Mouse (Mus musculus) myocyte (in vitro differentiated cells): ENCODE data around the gene Trim37. TPM values are rescaled to one million over a fixed set of nuclear protein-coding genes. Genes with fewer than 3 reads are reported as not detected.
"Not testable (repeated sequence)": the region's sequence is repeated elsewhere in the genome, so short reads cannot be mapped to it uniquely, and the experiment has no call there.

ENCODE experiments used
- H3K27me3 ChIP-seq: one replicate; pipeline ENCODE4 v1.6.1; 2011; ENCODE audit not compliant: control insufficient read depth, insufficient read depth, insufficient read length
- H3K36me3 ChIP-seq: one replicate; pipeline ENCODE4 v1.6.1; 2011; ENCODE audit not compliant: control insufficient read depth, insufficient read depth
- H3K4me2 ChIP-seq: one replicate; pipeline ENCODE4 v1.6.1; 2011; ENCODE audit warnings: low read depth, control low read depth
- H3K4me3 ChIP-seq: one replicate; pipeline ENCODE4 v1.5.1; 2011; ENCODE audit warnings: mild to moderate bottlenecking, control low read depth, moderate library complexity
- H3K79me2 ChIP-seq: one replicate; pipeline ENCODE4 v1.6.1; 2011; ENCODE audit not compliant: control insufficient read depth, insufficient read depth
- H3ac ChIP-seq: one replicate; pipeline ENCODE4 v1.6.1; 2011; ENCODE audit not compliant: control insufficient read depth, insufficient read length
- CEBPB ChIP-seq: IDR thresholded peaks from 2 replicates; pipeline ENCODE4 v1.6.1; 2011; ENCODE audit warnings: mild to moderate bottlenecking, moderate library complexity; ENCODE audit not compliant: poor library complexity, insufficient read depth, severe bottlenecking
- E2F4 ChIP-seq: IDR thresholded peaks from one replicate; pipeline ENCODE4 v1.6.1; 2011; ENCODE audit warnings: mild to moderate bottlenecking, control low read depth, moderate library complexity; ENCODE audit not compliant: insufficient read depth
- MAX ChIP-seq: IDR thresholded peaks from one replicate; pipeline ENCODE4 v1.6.1; 2011; ENCODE audit warnings: low read depth, mild to moderate bottlenecking, control low read depth
- MYOD1 ChIP-seq, 3 experiments: IDR thresholded peaks; one replicate each; pipeline ENCODE4 v1.6.1; 2011; ENCODE audit warnings: control low read depth in 2 of 3, low read depth in 2 of 3, mild to moderate bottlenecking in 2 of 3, moderate library complexity in 1 of 3; ENCODE audit not compliant: insufficient read length in 2 of 3, control insufficient read depth in 1 of 3
- MYOG ChIP-seq, 3 experiments: IDR thresholded peaks; one replicate each; pipeline ENCODE4 v1.6.1; 2011; ENCODE audit warnings: control low read depth in 2 of 3, low read depth in 2 of 3, mild to moderate bottlenecking in 2 of 3; ENCODE audit not compliant: insufficient read length in 2 of 3, control insufficient read depth in 1 of 3, insufficient read depth in 1 of 3
- POLR2A ChIP-seq: IDR thresholded peaks from one replicate; pipeline ENCODE4 v1.6.1; 2011; ENCODE audit warnings: low read depth, mild to moderate bottlenecking, control low read depth, moderate library complexity; ENCODE audit not compliant: insufficient read length
- POLR2AphosphoS2 ChIP-seq: IDR thresholded peaks from one replicate; pipeline ENCODE4 v1.6.1; 2011; ENCODE audit warnings: low read depth, control low read depth; ENCODE audit not compliant: insufficient read length
- REST ChIP-seq: IDR thresholded peaks from one replicate; pipeline ENCODE4 v1.6.1; 2011; ENCODE audit warnings: mild to moderate bottlenecking, control low read depth, moderate library complexity; ENCODE audit not compliant: insufficient read depth, insufficient read length
- SRF ChIP-seq: IDR thresholded peaks from one replicate; pipeline ENCODE4 v1.6.1; 2011; ENCODE audit warnings: low read depth; ENCODE audit not compliant: control insufficient read depth, insufficient read length
- TCF12 ChIP-seq: IDR thresholded peaks from one replicate; pipeline ENCODE4 v1.6.1; 2011; ENCODE audit warnings: mild to moderate bottlenecking, control low read depth; ENCODE audit not compliant: poor library complexity, insufficient read depth, severe bottlenecking
- TCF3 ChIP-seq: IDR thresholded peaks from one replicate; pipeline ENCODE4 v1.6.1; 2011; ENCODE audit warnings: low read depth, control low read depth; ENCODE audit not compliant: insufficient read length
- USF1 ChIP-seq: IDR thresholded peaks from one replicate; pipeline ENCODE4 v1.6.1; 2011; ENCODE audit warnings: low read depth, mild to moderate bottlenecking, control low read depth, moderate library complexity
- polyA plus RNA-seq: library from polyadenylated mRNA; unstranded; fragments of >200 nt; fragmentation: generic; extraction: Trizol; gene quantifications from one replicate; pipeline ENCODE4 v1.2.1, GENCODE M21; 2012; ENCODE audit warnings: missing spikeins

The Trim37 gene
- polyA plus RNA-seq, 1 experiment: 6.7 TPM

GRCm38 (mm10) chr11:87254149-87254548 is 127.3 kb downstream of the Trim37 start:
- no peaks in the 10 kb centered on the region for H3K79me2 ChIP-seq
- no peak overlapping the region for H3ac ChIP-seq
- H3K36me3 ChIP-seq: no peaks in the 10 kb centered on the region
- H3K4me3 ChIP-seq: no peak overlapping the region
- TF ChIP-seq TCF3: no peak
- TF ChIP-seq TCF12: no peak
- peak; percentile 90 for TF ChIP-seq CEBPB
- peak; percentile 57 for TF ChIP-seq REST
- peak; percentile 61 for TF ChIP-seq MAX
- TF ChIP-seq POLR2A: no peak
- no peak overlapping the region for H3K4me2 ChIP-seq
- H3K27me3 ChIP-seq: no peaks in the 10 kb centered on the region

DNA sequence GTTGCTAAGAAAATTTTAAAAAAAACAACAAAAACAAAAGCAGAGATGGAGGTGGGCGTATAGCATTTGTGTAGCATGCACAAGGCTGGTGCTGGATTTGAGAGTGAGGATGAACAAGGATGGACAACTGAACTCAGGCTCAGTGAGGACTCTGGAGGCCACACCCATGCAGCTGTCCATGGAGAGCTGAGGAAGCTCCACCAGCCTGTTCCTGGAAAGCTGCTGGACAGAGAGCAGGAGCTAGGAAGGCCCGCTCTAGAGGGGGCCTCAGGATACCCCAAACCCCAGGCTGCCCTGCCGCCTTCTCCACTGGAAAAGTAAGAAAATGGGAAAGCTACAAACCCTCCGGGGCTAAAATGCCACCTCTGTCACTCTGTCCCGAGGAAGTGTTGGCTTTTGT is 130.4 kb downstream of the Trim37 start:
- Histone ChIP-seq H3ac (no peak overlapping the region), H3K4me2 (no peak overlapping the region), H3K79me2 (no peaks in the 10 kb centered on the region), H3K27me3 (no peaks in the 10 kb centered on the region), H3K4me3 (no peak overlapping the region), H3K36me3 (no peaks in the 10 kb centered on the region)
- TF ChIP-seq MYOD1 (IDR thresholded peaks at IDR 0.05; ENCODE audit: control insufficient read depth in 1 of 3, insufficient read length in 2 of 3, low read depth in 2 of 3) (peak in 2 of 3 experiments; percentile 47 to 74), MYOG (IDR thresholded peaks at IDR 0.05; ENCODE audit: control insufficient read depth in 1 of 3, insufficient read depth in 1 of 3, insufficient read length in 2 of 3, low read depth in 2 of 3) (peak in 2 of 3 experiments; percentile 36 to 82), TCF12 (no peak), USF1 (no peak), E2F4 (no peak)

GRCm38 (mm10) chr11:87259792-87260191 is 132.9 kb downstream of the Trim37 start:
- H3K27me3 ChIP-seq: no peaks in the 10 kb centered on the region
- TF ChIP-seq E2F4 (no peak), POLR2AphosphoS2 (no peak), REST (no peak)

GRCm38 (mm10) chr11:87261705-87262104 is 134.8 kb downstream of the Trim37 start:
- not testable (repeated sequence) for H3K36me3 ChIP-seq, H3K4me2 ChIP-seq, H3K79me2 ChIP-seq, H3ac ChIP-seq, H3K27me3 ChIP-seq, H3K4me3 ChIP-seq

More at GRCm38 (mm10) chr11:87259792-87260191, 132.9 kb downstream of the Trim37 start:
- Histone ChIP-seq H3K4me2 (no peak overlapping the region), H3ac (no peak overlapping the region), H3K4me3 (no peak overlapping the region), H3K79me2 (no peaks in the 10 kb centered on the region), H3K36me3 (no peaks in the 10 kb centered on the region)

- Histone ChIP-seq H3K4me2 (no peak overlapping the region), H3K27me3 (no peaks in the 10 kb centered on the region), H3K79me2 (no peaks in the 10 kb centered on the region), H3ac (no peak overlapping the region), H3K4me3 (no peak overlapping the region), H3K36me3 (no peaks in the 10 kb centered on the region)
- TF ChIP-seq SRF (no peak), POLR2A (no peak), POLR2AphosphoS2 (no peak), REST (no peak), MAX (no peak), TCF3 (no peak), MYOD1 (IDR thresholded peaks at IDR 0.05; ENCODE audit: control insufficient read depth in 1 of 3, insufficient read length in 2 of 3, low read depth in 2 of 3) (no peak), E2F4 (no peak), CEBPB (no peak), USF1 (no peak), TCF12 (no peak), MYOG (IDR thresholded peaks at IDR 0.05; ENCODE audit: control insufficient read depth in 1 of 3, insufficient read depth in 1 of 3, insufficient read length in 2 of 3, low read depth in 2 of 3) (no peak)
Measured at GRCm38 (mm10) chr11:87263946-87264345, 137.1 kb downstream of the Trim37 start.

GRCm38 (mm10) chr11:87266246-87266645 is 139.4 kb downstream of the Trim37 start:
- Histone ChIP-seq H3ac (no peak overlapping the region), H3K4me2 (no peak overlapping the region), H3K79me2 (no peaks in the 10 kb centered on the region), H3K4me3 (no peak overlapping the region), H3K36me3 (no peaks in the 10 kb centered on the region), H3K27me3 (no peaks in the 10 kb centered on the region)
- TF ChIP-seq SRF (no peak), TCF12 (no peak), E2F4 (no peak), CEBPB (no peak), POLR2A (no peak), USF1 (no peak), MYOG (IDR thresholded peaks at IDR 0.05; ENCODE audit: control insufficient read depth in 1 of 3, insufficient read depth in 1 of 3, insufficient read length in 2 of 3, low read depth in 2 of 3) (no peak), MAX (no peak), POLR2AphosphoS2 (no peak), MYOD1 (IDR thresholded peaks at IDR 0.05; ENCODE audit: control insufficient read depth in 1 of 3, insufficient read length in 2 of 3, low read depth in 2 of 3) (no peak), TCF3 (no peak), REST (no peak)
